ENCODE assay signal across 8 mouse cellular contexts in the genomic region with DNA sequence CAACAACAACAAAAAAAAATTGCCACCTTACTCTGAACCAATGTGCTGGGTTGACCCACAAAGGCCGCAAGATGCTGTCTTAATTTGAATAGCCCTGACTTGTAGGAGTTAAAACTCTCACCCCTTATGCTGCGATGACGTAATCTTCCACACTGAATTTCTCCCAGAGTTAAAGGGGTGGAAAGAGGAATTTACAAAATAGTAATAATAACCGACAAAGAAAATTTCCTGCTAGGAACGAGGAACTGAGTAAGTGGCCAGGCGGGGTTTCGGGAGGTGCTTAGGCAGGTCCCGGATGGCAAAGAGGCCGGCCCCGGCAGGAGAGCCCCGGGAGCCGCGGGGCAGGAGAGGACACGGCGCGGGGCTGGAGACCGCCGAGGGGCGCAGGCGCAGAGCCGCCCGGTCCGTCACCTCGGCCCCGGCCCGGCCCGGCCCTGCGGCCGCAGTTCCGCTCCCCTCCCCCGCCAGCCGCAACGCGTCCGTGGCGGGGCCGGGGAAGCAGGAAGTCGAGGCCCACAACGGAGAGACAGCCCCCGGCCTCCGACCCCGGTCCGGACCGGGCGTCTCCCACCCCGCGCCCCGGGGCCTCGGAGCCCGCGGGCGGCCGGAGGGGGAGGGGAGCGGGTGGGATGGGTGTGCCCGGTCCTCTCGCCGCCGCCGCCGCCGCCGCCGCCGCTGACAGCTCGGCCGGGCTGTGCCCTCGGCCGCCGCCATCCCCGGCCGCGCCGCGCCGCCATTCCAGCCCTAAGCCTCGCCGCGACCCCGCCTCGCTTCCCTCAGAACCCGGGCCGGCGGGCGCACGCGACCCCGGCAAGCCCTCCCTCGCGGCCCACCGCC. TPM values are rescaled to one million over a fixed set of nuclear protein-coding genes. Genes with fewer than 3 reads are reported as not detected.
DNase-seq lines count a peak whose midpoint lies in the region; ATAC-seq and TF ChIP-seq lines count a peak whose summit lies in the region.

No protein-coding gene starts in this region.

- H3K9me3 ChIP-seq in ES-Bruce4 (replicated peaks; ENCODE audit: control insufficient read depth, insufficient read depth, low read length, poor library complexity, severe bottlenecking): no peaks in the 10 kb centered on the region
- H3K9me3 ChIP-seq in forebrain, embryonic 14.5 days (replicated peaks; ENCODE audit: control insufficient read depth, low read length): no peaks in the 10 kb centered on the region
- H3K9me3 ChIP-seq in lung, postnatal 0 days (ENCODE audit: low read length): no peaks in the 10 kb centered on the region

- H3K27me3 ChIP-seq in ES-Bruce4 (ENCODE audit: control insufficient read depth, insufficient read depth, low read length, poor library complexity, severe bottlenecking): no peaks in the 10 kb centered on the region
- no peaks in the 10 kb centered on the region for H3K27me3 ChIP-seq in forebrain, embryonic 14.5 days (replicated peaks; ENCODE audit: control insufficient read depth, insufficient read depth, low read length)
- H3K27me3 ChIP-seq in lung, postnatal 0 days (replicated peaks; ENCODE audit: insufficient read depth, low read length): no peaks in the 10 kb centered on the region

- peak overlapping the region; percentile 88 for H3K27ac ChIP-seq in ES-Bruce4 (ENCODE audit: insufficient read depth, low read length)
- peak overlapping the region; percentile 96 for H3K27ac ChIP-seq in forebrain, embryonic 14.5 days (ENCODE audit: low read depth, low read length)
- H3K27ac ChIP-seq in lung, postnatal 0 days (ENCODE audit: low read length): peak overlapping the region; percentile 99

- intact Hi-C loops in heart, postnatal 36 days (cut with DNase I): no loop called here

- H3K4me3 ChIP-seq in ES-Bruce4 (ENCODE audit: low read depth, low read length): peak overlapping the region; percentile 98
- peak overlapping the region; percentile 99 for H3K4me3 ChIP-seq in forebrain, embryonic 14.5 days (ENCODE audit: low read depth, low read length)
- peak overlapping the region; percentile 99 for H3K4me3 ChIP-seq in lung, postnatal 0 days (ENCODE audit: low read depth, low read length)

- peak overlapping the region; percentile 99 for H3K9ac ChIP-seq in ES-Bruce4 (ENCODE audit: low read depth, poor library complexity, severe bottlenecking)
- peak overlapping the region; percentile 99 for H3K9ac ChIP-seq in forebrain, embryonic 14.5 days (ENCODE audit: low read length)
- H3K9ac ChIP-seq in lung, postnatal 0 days (replicated peaks; ENCODE audit: low read depth): peak overlapping the region; percentile 100

- H3K4me2 ChIP-seq in forebrain, embryonic 14.5 days (ENCODE audit: low read length): peak overlapping the region; percentile 61
- H3K4me2 ChIP-seq in lung, postnatal 0 days (replicated peaks; ENCODE audit: low read depth, low read length): peak overlapping the region; percentile 56

- ATAC-seq in forebrain, embryonic 14.5 days: peak; percentile 70
- peak; percentile 77 for ATAC-seq in lung, postnatal 0 days

- peak; percentile 66 for DNase-seq in cerebellum, adult 11 months
- peak; percentile 76 for DNase-seq in forebrain, embryonic 14.5 days (ENCODE audit: low spot score)
- DNase-seq in heart, postnatal 36 days: peak; percentile 74 to 85
- peak; percentile 20 for DNase-seq in layer of hippocampus, adult 9-10 months (ENCODE audit: low spot score)
- peak; percentile 89 for DNase-seq in lung, postnatal 0 days (ENCODE audit: low spot score)
- DNase-seq in ovary, postnatal 10 days (ENCODE audit: low spot score): peak; percentile 56
- peak; percentile 68 for DNase-seq in thymus, postnatal 14 days

- peaks cover 2% of the 10 kb centered on the region for H3K4me1 ChIP-seq in ES-Bruce4 (ENCODE audit: control insufficient read depth, insufficient read depth, low read length)
- peaks cover 15% of the 10 kb centered on the region for H3K4me1 ChIP-seq in forebrain, embryonic 14.5 days (ENCODE audit: control insufficient read depth, insufficient read depth, low read length)
- peaks cover 16% of the 10 kb centered on the region; the same call in 1 of the 2 replicates for H3K4me1 ChIP-seq in lung, postnatal 0 days (ENCODE audit: insufficient read depth, low read depth, low read length)

- TF ChIP-seq CTCF in ES-Bruce4 (IDR thresholded peaks at IDR 0.05; ENCODE audit: low read depth, low read length): no peak
- no peak for TF ChIP-seq CTCF in lung, postnatal 0 days (IDR thresholded peaks at IDR 0.05)

- peaks cover 2% of the 10 kb centered on the region for H3K36me3 ChIP-seq in ES-Bruce4 (ENCODE audit: control insufficient read depth, insufficient read depth, low read length, poor library complexity, severe bottlenecking)
- H3K36me3 ChIP-seq in forebrain, embryonic 14.5 days (ENCODE audit: control insufficient read depth, insufficient read depth, low read length): no peaks in the 10 kb centered on the region
- H3K36me3 ChIP-seq in lung, postnatal 0 days (ENCODE audit: insufficient read depth, low read length): no peaks in the 10 kb centered on the region

- under 1% methylated on average over 37 of the region's 90 CpGs for WGBS in forebrain, embryonic 14.5 days
- WGBS in lung, postnatal 0 days: 6% methylated on average over 33 of the region's 90 CpGs

- no peak for TF ChIP-seq POLR2A in ES-Bruce4 (IDR thresholded peaks at IDR 0.05; ENCODE audit: insufficient read depth, low read length)

- TF ChIP-seq EP300 in ES-Bruce4 (IDR thresholded peaks at IDR 0.05; ENCODE audit: insufficient read depth, low read depth, low read length): no peak
- 0 out of 2 replicates have a peak, but pooled peaks have one; percentile 35 for TF ChIP-seq EP300 in lung, postnatal 0 days (IDR thresholded peaks at IDR 0.05)

RNA-seq across cellular contexts. Expression of gene Cdc42, which starts 0.6 kb away (rescaled TPM):
- 462 and 476 TPM in 2 replicates for polyA plus RNA-seq in ES-Bruce4 (2011; ENCODE audit: insufficient read depth, insufficient read length, low read depth, missing spikeins)
- 928 and 953 TPM in 2 replicates for polyA plus RNA-seq in forebrain, embryonic 14.5 days (2014; fragmentation: Nextera tagmentation; extraction: Ambion mirVana)
- 100 to 1,000 TPM; 156 to 160 TPM for total RNA-seq in heart, postnatal 36 days (2021)
- 545 and 582 TPM in 2 replicates for polyA plus RNA-seq in lung, postnatal 0 days (2015; fragmentation: Nextera tagmentation; extraction: Ambion mirVana)

RNA-seq across cellular contexts. Expression of gene Cela3a, which starts 52.7 kb away (rescaled TPM):
- not detected in 2 replicates for polyA plus RNA-seq in ES-Bruce4 (2011; ENCODE audit: insufficient read depth, insufficient read length, low read depth, missing spikeins)
- not detected in 2 replicates for polyA plus RNA-seq in forebrain, embryonic 14.5 days (2014; fragmentation: Nextera tagmentation; extraction: Ambion mirVana)
- not detected for total RNA-seq in heart, postnatal 36 days (2021)
- not detected in 2 replicates for polyA plus RNA-seq in lung, postnatal 0 days (2015; fragmentation: Nextera tagmentation; extraction: Ambion mirVana)

Comparison
In these comparisons a context has a peak if more than half of its experiments do, and no peak if none do; other contexts are left out.
1. Peak in every context shown above with its lines: DNase-seq, ATAC-seq, H3K4me3 ChIP-seq and H3K27ac ChIP-seq.
2. DNase-seq: peak in every context shown above with its lines; median percentile 89 in lung, postnatal 0 days; 80 in heart, postnatal 36 days; 76 in forebrain, embryonic 14.5 days; 68 in thymus, postnatal 14 days; 66 in cerebellum, adult 11 months; 56 in ovary, postnatal 10 days; 20 in layer of hippocampus, adult 9-10 months.